Mouse (Mus musculus): ENCODE results near the gene Dab2. TPM values are rescaled to one million over a fixed set of nuclear protein-coding genes. Genes with fewer than 3 reads are reported as not detected.

Gene Dab2
- polyA plus RNA-seq, 1 experiment from 2014 or later, result 81.8 TPM

DNA sequence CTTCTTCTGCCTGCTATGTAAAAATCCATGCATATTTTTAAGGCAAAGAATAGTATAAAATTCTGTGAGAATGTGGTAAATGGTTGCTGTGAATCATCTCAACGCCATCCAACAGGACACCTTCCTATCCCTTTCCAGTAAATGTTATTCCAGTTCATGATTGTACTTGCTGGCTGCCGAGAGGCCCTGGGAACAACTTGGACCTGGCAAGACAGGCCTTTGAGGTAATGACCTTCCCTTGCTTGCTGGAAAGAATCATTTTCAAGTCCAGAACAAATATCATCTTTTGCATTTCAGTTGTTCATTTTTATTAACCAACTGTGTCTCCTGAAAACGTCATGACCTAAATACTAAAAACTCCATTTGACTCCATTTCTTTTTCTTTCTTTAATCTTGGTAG lies 862 bp upstream of the Dab2 start:
- Histone ChIP-seq H3K36me3 (no peaks in the 10 kb centered on the region), H3K4me2 (no peak overlapping the region), H3K27me3 (no peaks in the 10 kb centered on the region), H3K27ac (no peak overlapping the region), H3K4me1 (no peaks in the 10 kb centered on the region), H3K4me3 (no peak overlapping the region), H3K9me3 (no peaks in the 10 kb centered on the region), H3K9ac (no peak overlapping the region)
- ATAC-seq (ENCODE audit: insufficient number of reproducible peaks, insufficient read depth, low FRiP score, low TSS enrichment, low read depth), result no peak
- WGBS, result 85% methylated on average over 3 of the region's 3 CpGs

DNA sequence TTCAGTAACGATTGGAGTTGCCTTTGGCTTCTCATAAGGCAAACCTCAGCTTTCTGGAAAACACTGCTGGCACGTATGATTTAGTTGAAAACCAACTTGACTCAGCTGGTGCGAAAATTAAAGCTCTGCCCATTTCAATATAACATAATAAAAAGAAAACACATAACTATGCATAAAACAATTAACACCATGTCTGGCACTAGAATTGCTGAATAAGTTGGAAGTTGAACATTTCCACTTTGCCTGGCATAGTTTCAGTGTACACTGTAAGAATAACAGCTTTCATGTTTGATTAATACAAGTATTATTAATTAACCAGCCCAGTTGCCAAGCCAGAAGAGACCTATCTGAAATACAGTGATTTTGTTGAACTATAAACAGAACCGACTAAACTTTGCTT lies 2.6 kb downstream of the Dab2 start:
- WGBS, result 92% methylated on average over 4 of the region's 4 CpGs
- Histone ChIP-seq H3K36me3 (no peaks in the 10 kb centered on the region), H3K27ac (no peak overlapping the region), H3K9ac (no peak overlapping the region), H3K4me3 (no peak overlapping the region), H3K9me3 (no peaks in the 10 kb centered on the region), H3K27me3 (no peaks in the 10 kb centered on the region), H3K4me1 (no peaks in the 10 kb centered on the region), H3K4me2 (no peak overlapping the region)
- no peak for ATAC-seq (ENCODE audit: insufficient number of reproducible peaks, insufficient read depth, low FRiP score, low TSS enrichment, low read depth)

- no peak overlapping the region for H3K27ac ChIP-seq
- WGBS, result 65% methylated on average over 2 of the region's 2 CpGs
Observed at GRCm38 (mm10) chr15:6303822-6304221, 4.2 kb downstream of the Dab2 start.

GRCm38 (mm10) chr15:6309633-6310032 lies 10.0 kb downstream of the Dab2 start:
- H3K36me3 ChIP-seq, result no peaks in the 10 kb centered on the region
- no peaks in the 10 kb centered on the region for H3K27me3 ChIP-seq
- H3K9me3 ChIP-seq, result no peaks in the 10 kb centered on the region
- no peak overlapping the region for H3K4me2 ChIP-seq
- H3K4me1 ChIP-seq, result peaks cover 5% of the 10 kb centered on the region; the same call in 1 of the 2 replicates
- WGBS, result 88% methylated on average over 3 of the region's 3 CpGs
- no peak overlapping the region for H3K4me3 ChIP-seq
- no peak overlapping the region for H3K27ac ChIP-seq
- no peak overlapping the region for H3K9ac ChIP-seq
- no peak for ATAC-seq (ENCODE audit: insufficient number of reproducible peaks, insufficient read depth, low FRiP score, low TSS enrichment, low read depth)

More at GRCm38 (mm10) chr15:6303822-6304221, 4.2 kb downstream of the Dab2 start:
- no peak overlapping the region for H3K9ac ChIP-seq
- H3K9me3 ChIP-seq, result no peaks in the 10 kb centered on the region
- H3K4me3 ChIP-seq, result no peak overlapping the region
- no peak overlapping the region for H3K4me2 ChIP-seq
- no peaks in the 10 kb centered on the region for H3K36me3 ChIP-seq
- no peaks in the 10 kb centered on the region for H3K4me1 ChIP-seq
- no peak for ATAC-seq (ENCODE audit: insufficient number of reproducible peaks, insufficient read depth, low FRiP score, low TSS enrichment, low read depth)
- no peaks in the 10 kb centered on the region for H3K27me3 ChIP-seq

DNA sequence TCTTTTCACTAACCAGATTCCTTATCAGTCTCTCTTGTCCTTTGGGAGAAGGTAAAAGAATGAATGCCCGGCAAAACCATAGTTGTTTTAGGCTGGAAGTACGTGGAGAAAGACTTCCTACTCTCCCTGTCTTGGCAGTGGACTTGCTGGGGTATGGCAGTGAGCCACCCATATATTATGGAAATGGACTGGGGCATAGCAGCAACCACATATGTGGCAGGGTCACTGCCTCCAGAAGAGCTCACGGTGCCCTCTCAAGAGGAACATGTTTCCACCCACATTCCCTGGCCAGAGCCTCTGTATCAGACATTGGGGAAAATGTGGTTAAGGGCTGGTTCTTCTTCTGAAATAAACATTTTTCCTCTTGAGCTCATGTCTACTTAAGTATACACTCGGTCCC lies 10.8 kb downstream of the Dab2 start:
- H3K4me3 ChIP-seq, result no peak overlapping the region
- no peak overlapping the region for H3K4me2 ChIP-seq
- H3K27me3 ChIP-seq, result no peaks in the 10 kb centered on the region
- ATAC-seq (ENCODE audit: insufficient number of reproducible peaks, insufficient read depth, low FRiP score, low TSS enrichment, low read depth), result no peak
- no peaks in the 10 kb centered on the region for H3K36me3 ChIP-seq
- H3K27ac ChIP-seq, result no peak overlapping the region
- peaks cover 5% of the 10 kb centered on the region; the same call in 1 of the 2 replicates for H3K4me1 ChIP-seq
- no peak overlapping the region for H3K9ac ChIP-seq
- 73% methylated on average over 4 of the region's 4 CpGs for WGBS
- no peaks in the 10 kb centered on the region for H3K9me3 ChIP-seq

DNA sequence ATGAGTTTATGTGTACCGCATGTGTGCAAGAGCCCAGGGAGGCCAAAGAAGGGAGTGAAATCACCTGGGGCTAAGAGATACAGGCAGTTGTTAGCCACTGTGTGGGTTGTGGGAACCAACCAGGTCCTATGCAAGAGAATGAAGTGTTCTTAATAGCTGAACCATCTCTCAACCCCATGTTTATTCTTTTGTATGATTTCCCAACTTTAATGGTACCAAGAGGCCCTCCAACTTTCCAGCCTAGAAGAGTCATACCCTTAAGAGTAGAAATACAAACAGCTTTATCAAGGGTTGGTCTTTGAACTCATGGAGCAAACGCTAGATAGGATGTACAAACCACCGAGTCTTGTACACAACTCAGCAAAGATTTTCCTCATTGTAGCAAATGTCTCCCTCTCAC lies 12.8 kb downstream of the Dab2 start:
- H3K4me1 ChIP-seq, result peaks cover 5% of the 10 kb centered on the region; the same call in 1 of the 2 replicates
- no peak overlapping the region for H3K4me2 ChIP-seq
- no peak overlapping the region for H3K4me3 ChIP-seq
- H3K9me3 ChIP-seq, result no peaks in the 10 kb centered on the region
- H3K36me3 ChIP-seq, result no peaks in the 10 kb centered on the region
- no peak overlapping the region for H3K9ac ChIP-seq
- H3K27me3 ChIP-seq, result no peaks in the 10 kb centered on the region
- WGBS, result 78% methylated on average over 3 of the region's 3 CpGs
- ATAC-seq (ENCODE audit: insufficient number of reproducible peaks, insufficient read depth, low FRiP score, low TSS enrichment, low read depth), result no peak
- H3K27ac ChIP-seq, result no peak overlapping the region

DNA sequence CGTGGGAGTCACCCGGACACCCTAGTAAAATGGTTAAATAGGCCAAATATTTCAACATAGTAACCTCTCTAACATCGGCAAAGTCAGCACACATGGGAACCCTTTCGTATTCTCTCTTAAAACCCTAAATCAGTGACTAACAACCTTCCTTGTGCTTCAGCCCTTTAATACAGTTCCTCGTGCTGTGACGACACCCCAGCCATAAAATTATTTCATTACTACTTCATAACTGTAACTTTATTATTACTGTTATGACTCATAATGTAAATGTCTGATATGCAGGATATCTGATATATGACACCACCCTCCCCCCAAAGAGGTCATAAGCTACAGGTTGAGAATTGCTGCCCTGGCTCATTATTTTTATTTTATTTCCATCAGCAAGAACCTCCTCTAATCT lies 19.8 kb downstream of the Dab2 start:
- 87% methylated on average over 6 of the region's 6 CpGs for WGBS
- peaks cover 21% of the 10 kb centered on the region for H3K4me1 ChIP-seq
- no peak for ATAC-seq (ENCODE audit: insufficient number of reproducible peaks, insufficient read depth, low FRiP score, low TSS enrichment, low read depth)
- no peak overlapping the region for H3K9ac ChIP-seq
- H3K36me3 ChIP-seq, result no peaks in the 10 kb centered on the region
- no peak overlapping the region for H3K4me3 ChIP-seq
- no peak overlapping the region for H3K27ac ChIP-seq
- H3K4me2 ChIP-seq, result no peak overlapping the region
- H3K27me3 ChIP-seq, result no peaks in the 10 kb centered on the region
- H3K9me3 ChIP-seq, result no peaks in the 10 kb centered on the region

DNA sequence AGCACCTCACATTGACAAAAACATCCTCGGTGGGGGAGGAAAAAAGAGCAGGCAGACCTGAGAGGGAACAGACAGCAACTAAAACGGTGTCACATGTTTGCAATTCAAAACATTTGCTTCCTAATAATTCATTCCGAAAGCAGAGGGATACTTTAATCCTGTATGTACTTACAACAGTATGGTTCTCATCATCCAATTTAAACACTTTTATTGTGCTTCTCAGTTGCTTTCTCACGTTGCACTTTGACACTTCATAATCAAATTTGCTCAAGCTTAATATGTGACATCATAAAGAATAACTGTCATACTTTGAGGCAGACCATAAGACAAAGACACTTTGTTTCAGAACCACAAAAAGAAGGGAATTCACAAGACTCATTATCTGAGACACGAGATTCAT lies 20.9 kb downstream of the Dab2 start:
- WGBS, result 16% methylated on average over 5 of the region's 5 CpGs
- Histone ChIP-seq H3K9ac (no peak overlapping the region), H3K36me3 (no peaks in the 10 kb centered on the region), H3K27ac (no peak overlapping the region), H3K27me3 (no peaks in the 10 kb centered on the region), H3K4me3 (no peak overlapping the region), H3K9me3 (no peaks in the 10 kb centered on the region), H3K4me2 (no peak overlapping the region), H3K4me1 (peaks cover 21% of the 10 kb centered on the region)
- ATAC-seq (ENCODE audit: insufficient number of reproducible peaks, insufficient read depth, low FRiP score, low TSS enrichment, low read depth), result no peak

DNA sequence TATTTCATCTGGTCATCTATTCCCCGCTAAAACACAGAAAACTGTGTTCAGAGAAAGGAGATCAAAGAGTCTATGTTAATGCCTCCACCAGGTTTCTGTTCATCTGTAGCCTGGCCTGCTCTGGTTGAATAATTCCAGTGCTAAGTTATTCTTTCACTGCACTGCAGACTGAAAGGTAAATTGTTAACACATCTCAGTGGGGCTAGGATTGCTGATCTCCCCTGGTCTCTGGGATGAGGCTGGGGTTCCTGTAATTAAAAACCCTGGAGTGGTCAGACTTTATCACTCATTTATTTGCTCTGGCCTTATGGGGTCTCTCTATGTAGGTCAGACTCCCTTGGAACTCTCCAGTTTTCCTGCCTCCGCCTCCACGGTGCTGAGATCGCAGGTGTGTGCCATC lies 21.7 kb downstream of the Dab2 start:
- Histone ChIP-seq H3K4me3 (no peak overlapping the region), H3K4me2 (no peak overlapping the region), H3K9ac (no peak overlapping the region), H3K27me3 (no peaks in the 10 kb centered on the region), H3K27ac (no peak overlapping the region), H3K4me1 (peaks cover 23% of the 10 kb centered on the region), H3K36me3 (no peaks in the 10 kb centered on the region), H3K9me3 (no peaks in the 10 kb centered on the region)
- WGBS, result 63% methylated on average over 4 of the region's 4 CpGs
- ATAC-seq (ENCODE audit: insufficient number of reproducible peaks, insufficient read depth, low FRiP score, low TSS enrichment, low read depth), result no peak

DNA sequence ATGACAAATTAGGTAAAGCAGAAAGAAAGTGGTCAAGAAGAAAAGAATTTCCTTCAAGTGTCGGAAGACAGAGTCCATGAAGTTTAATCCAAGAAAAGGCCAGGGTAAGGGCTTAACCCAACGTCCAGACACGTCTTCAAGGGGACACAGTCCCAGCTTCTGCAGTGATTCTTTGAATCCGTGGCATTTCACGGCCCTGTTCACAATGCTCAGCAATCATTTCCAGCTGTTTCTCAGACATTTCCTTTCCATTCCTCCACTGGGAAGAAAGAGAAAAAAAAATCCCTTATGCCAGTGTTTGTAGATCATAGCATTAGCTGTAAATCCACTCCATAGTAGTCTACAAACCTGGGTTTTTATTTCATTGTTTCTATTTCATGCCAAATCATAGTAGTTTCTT lies 22.7 kb downstream of the Dab2 start:
- Histone ChIP-seq H3K4me1 (peaks cover 23% of the 10 kb centered on the region), H3K27me3 (no peaks in the 10 kb centered on the region), H3K36me3 (no peaks in the 10 kb centered on the region), H3K4me3 (no peak overlapping the region), H3K9ac (no peak overlapping the region), H3K4me2 (no peak overlapping the region), H3K27ac (no peak overlapping the region), H3K9me3 (no peaks in the 10 kb centered on the region)
- 25% methylated on average over 5 of the region's 5 CpGs for WGBS
- no peak for ATAC-seq (ENCODE audit: insufficient number of reproducible peaks, insufficient read depth, low FRiP score, low TSS enrichment, low read depth)

DNA sequence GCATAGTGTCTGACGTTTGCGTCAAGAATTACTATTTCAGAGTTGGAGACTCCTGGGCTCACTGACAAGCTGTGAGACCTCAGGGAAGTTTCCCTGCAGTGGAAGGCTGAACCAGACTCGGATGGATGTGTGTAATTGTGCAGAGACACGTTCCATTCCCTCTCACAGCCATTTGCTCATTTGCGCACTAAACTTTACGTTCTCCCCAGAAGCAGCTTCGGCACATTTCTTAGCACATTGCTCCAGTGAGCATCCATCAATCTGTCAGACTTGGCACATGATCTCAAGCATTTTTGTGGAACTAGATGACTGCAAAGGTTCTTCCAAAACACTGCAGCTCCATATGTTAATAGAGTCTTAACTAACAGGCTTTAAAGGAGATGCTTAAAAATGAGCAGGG lies 24.0 kb downstream of the Dab2 start:
- Histone ChIP-seq H3K36me3 (no peaks in the 10 kb centered on the region), H3K4me3 (no peak overlapping the region), H3K27ac (no peak overlapping the region), H3K27me3 (no peaks in the 10 kb centered on the region), H3K9me3 (no peaks in the 10 kb centered on the region), H3K9ac (no peak overlapping the region), H3K4me2 (no peak overlapping the region), H3K4me1 (peaks cover 23% of the 10 kb centered on the region)
- ATAC-seq (ENCODE audit: insufficient number of reproducible peaks, insufficient read depth, low FRiP score, low TSS enrichment, low read depth), result no peak
- 70% methylated on average over 7 of the region's 7 CpGs for WGBS

DNA sequence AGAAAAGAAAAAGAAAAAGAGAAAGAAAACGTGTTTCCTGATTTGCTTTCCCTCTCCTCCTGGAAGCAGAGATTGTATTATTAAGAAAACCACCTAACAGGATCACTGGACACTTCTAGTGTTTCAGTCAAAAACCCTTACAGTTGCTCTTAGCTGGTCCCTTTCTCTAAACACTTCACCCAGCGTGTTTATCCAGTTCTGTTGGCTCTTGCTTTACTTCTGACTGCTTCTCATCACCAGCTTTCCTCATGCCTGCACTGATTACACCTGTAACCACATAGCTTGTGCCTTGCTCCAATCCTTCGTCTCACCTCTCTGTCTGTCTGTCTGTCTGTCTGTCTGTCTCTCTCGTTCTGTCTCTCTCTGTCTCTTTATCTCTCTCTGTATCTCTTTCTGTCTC lies 25.9 kb downstream of the Dab2 start:
- no peaks in the 10 kb centered on the region for H3K9me3 ChIP-seq
- H3K4me2 ChIP-seq, result no peak overlapping the region
- H3K27me3 ChIP-seq, result no peaks in the 10 kb centered on the region
- ATAC-seq (ENCODE audit: insufficient number of reproducible peaks, insufficient read depth, low FRiP score, low TSS enrichment, low read depth), result no peak
- 70% methylated on average over 4 of the region's 4 CpGs for WGBS
- H3K4me3 ChIP-seq, result no peak overlapping the region
- H3K27ac ChIP-seq, result no peak overlapping the region
- H3K9ac ChIP-seq, result no peak overlapping the region
- peaks cover 21% of the 10 kb centered on the region for H3K4me1 ChIP-seq
- H3K36me3 ChIP-seq, result no peaks in the 10 kb centered on the region

DNA sequence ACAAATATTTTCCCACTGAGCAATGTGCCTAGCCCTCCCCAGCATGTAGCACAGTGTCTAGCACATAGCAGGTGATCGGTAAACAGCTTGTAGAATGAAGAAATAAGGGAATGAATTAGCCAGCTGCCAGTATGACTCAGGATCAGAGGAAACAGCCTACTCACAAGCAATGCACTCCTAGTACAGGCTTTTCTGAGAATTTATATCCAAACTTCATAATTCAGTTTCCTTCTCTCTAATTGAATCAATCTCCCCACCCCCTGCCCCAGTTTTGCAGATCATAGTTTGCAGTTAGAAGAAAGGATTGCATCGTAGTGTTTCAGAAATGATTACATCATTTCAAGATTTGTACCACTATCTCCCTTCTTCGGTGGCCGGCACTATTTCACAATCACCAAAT lies 26.4 kb downstream of the Dab2 start:
- no peaks in the 10 kb centered on the region for H3K27me3 ChIP-seq
- no peaks in the 10 kb centered on the region for H3K9me3 ChIP-seq
- no peak overlapping the region for H3K27ac ChIP-seq
- H3K9ac ChIP-seq, result no peak overlapping the region
- H3K4me1 ChIP-seq, result peaks cover 20% of the 10 kb centered on the region
- H3K4me3 ChIP-seq, result no peak overlapping the region
- H3K4me2 ChIP-seq, result no peak overlapping the region
- H3K36me3 ChIP-seq, result no peaks in the 10 kb centered on the region
- WGBS, result 83% methylated on average over 4 of the region's 4 CpGs
- no peak for ATAC-seq (ENCODE audit: insufficient number of reproducible peaks, insufficient read depth, low FRiP score, low TSS enrichment, low read depth)

All from embryonic facial prominence, embryonic 13.5 days (tissue).